Mouse (Mus musculus): ENCODE measurements around the gene Tpo. TPM values are rescaled to one million over a fixed set of nuclear protein-coding genes. Genes with fewer than 3 reads are reported as not detected.

Tpo gene
- polyA plus RNA-seq, 1 experiment from 2014 or later, result not detected

- H3K4me2 ChIP-seq (ENCODE audit: low read length), result no peak overlapping the region
- no peaks in the 10 kb centered on the region for H3K27me3 ChIP-seq (ENCODE audit: control insufficient read depth, insufficient read depth, low read length)
- no peak overlapping the region for H3K9ac ChIP-seq (ENCODE audit: low read length)
- no peak overlapping the region for H3K27ac ChIP-seq (replicated peaks in 1 of 2; ENCODE audit: control insufficient read depth in 1 of 2, insufficient read depth in 1 of 2, low read depth in 2 of 2, low read length in 2 of 2)
- no peak overlapping the region for H3K4me3 ChIP-seq (ENCODE audit: control insufficient read depth in 1 of 2, insufficient read depth in 1 of 2, low read depth in 1 of 2, low read length in 2 of 2)
- 75% methylated on average over 5 of the region's 5 CpGs for WGBS
- H3K36me3 ChIP-seq (ENCODE audit: control insufficient read depth, insufficient read depth, low read length), result no peaks in the 10 kb centered on the region
- H3K4me1 ChIP-seq (ENCODE audit: control insufficient read depth in 2 of 2, insufficient read depth in 2 of 2, low read length in 2 of 2), result peaks cover 12 to 22% of the 10 kb centered on the region in 2 experiments
- no peak for ATAC-seq (ENCODE audit: insufficient number of reproducible peaks, insufficient read depth, low FRiP score, low read depth)
- 0 out of 2 replicates have a peak, but pooled peaks cover 3% of the 10 kb centered on the region for H3K9me3 ChIP-seq (ENCODE audit: control insufficient read depth, low read length)
These were observed 29.4 kb upstream of the Tpo start for GRCm38 (mm10) chr12:30161731-30162406.

GRCm38 (mm10) chr12:30160475-30160874 lies 28.1 kb upstream of the Tpo start:
- H3K36me3 ChIP-seq (ENCODE audit: control insufficient read depth, insufficient read depth, low read length), result no peaks in the 10 kb centered on the region
- peak overlapping the region; percentile 72 to 77 for H3K27ac ChIP-seq (replicated peaks in 1 of 2; ENCODE audit: control insufficient read depth in 1 of 2, insufficient read depth in 1 of 2, low read depth in 2 of 2, low read length in 2 of 2)
- H3K4me3 ChIP-seq (ENCODE audit: control insufficient read depth in 1 of 2, insufficient read depth in 1 of 2, low read depth in 1 of 2, low read length in 2 of 2), result no peak overlapping the region
- H3K4me2 ChIP-seq (ENCODE audit: low read length), result no peak overlapping the region
- H3K27me3 ChIP-seq (ENCODE audit: control insufficient read depth, insufficient read depth, low read length), result no peaks in the 10 kb centered on the region
- H3K4me1 ChIP-seq (ENCODE audit: control insufficient read depth in 2 of 2, insufficient read depth in 2 of 2, low read length in 2 of 2), result peaks cover 12 to 22% of the 10 kb centered on the region in 2 experiments
- WGBS, result 54% methylated on average over 3 of the region's 3 CpGs
- H3K9ac ChIP-seq (ENCODE audit: low read length), result no peak overlapping the region
- peak; percentile 78; the same call in 1 of the 2 replicates for ATAC-seq (ENCODE audit: insufficient number of reproducible peaks, insufficient read depth, low FRiP score, low read depth)
- H3K9me3 ChIP-seq (ENCODE audit: control insufficient read depth, low read length), result 0 out of 2 replicates have a peak, but pooled peaks cover 3% of the 10 kb centered on the region

GRCm38 (mm10) chr12:30159788-30160187 lies 27.4 kb upstream of the Tpo start:
- 74% methylated on average over 8 of the region's 8 CpGs for WGBS
- Histone ChIP-seq H3K9ac (ENCODE audit: low read length) (no peak overlapping the region), H3K9me3 (ENCODE audit: control insufficient read depth, low read length) (0 out of 2 replicates have a peak, but pooled peaks cover 3% of the 10 kb centered on the region), H3K27ac (replicated peaks in 1 of 2; ENCODE audit: control insufficient read depth in 1 of 2, insufficient read depth in 1 of 2, low read depth in 2 of 2, low read length in 2 of 2) (peak overlapping the region in 1 of 2 experiments; percentile 72; a peak in 2 of 4 replicates), H3K4me3 (ENCODE audit: control insufficient read depth in 1 of 2, insufficient read depth in 1 of 2, low read depth in 1 of 2, low read length in 2 of 2) (no peak overlapping the region), H3K4me1 (ENCODE audit: control insufficient read depth in 2 of 2, insufficient read depth in 2 of 2, low read length in 2 of 2) (peaks cover 12 to 22% of the 10 kb centered on the region in 2 experiments), H3K4me2 (ENCODE audit: low read length) (no peak overlapping the region), H3K36me3 (ENCODE audit: control insufficient read depth, insufficient read depth, low read length) (no peaks in the 10 kb centered on the region), H3K27me3 (ENCODE audit: control insufficient read depth, insufficient read depth, low read length) (no peaks in the 10 kb centered on the region)
- ATAC-seq (ENCODE audit: insufficient number of reproducible peaks, insufficient read depth, low FRiP score, low read depth), result no peak

- ATAC-seq (ENCODE audit: insufficient number of reproducible peaks, insufficient read depth, low FRiP score, low read depth), result no peak
- no peaks in the 10 kb centered on the region for H3K36me3 ChIP-seq (ENCODE audit: control insufficient read depth, insufficient read depth, low read length)
These were observed 21.8 kb upstream of the Tpo start for GRCm38 (mm10) chr12:30154079-30154673.

GRCm38 (mm10) chr12:30142085-30142484 lies 9.7 kb upstream of the Tpo start:
- 71% methylated on average over 3 of the region's 3 CpGs for WGBS
- H3K27ac ChIP-seq (replicated peaks in 1 of 2; ENCODE audit: control insufficient read depth in 1 of 2, insufficient read depth in 1 of 2, low read depth in 2 of 2, low read length in 2 of 2), result no peak overlapping the region
- no peaks in the 10 kb centered on the region for H3K27me3 ChIP-seq (ENCODE audit: control insufficient read depth, insufficient read depth, low read length)
- no peaks in the 10 kb centered on the region for H3K9me3 ChIP-seq (ENCODE audit: control insufficient read depth, low read length)
- H3K36me3 ChIP-seq (ENCODE audit: control insufficient read depth, insufficient read depth, low read length), result no peaks in the 10 kb centered on the region
- peaks cover 2 to 8% of the 10 kb centered on the region in 2 experiments; a peak in 1 of 4 replicates for H3K4me1 ChIP-seq (ENCODE audit: control insufficient read depth in 2 of 2, insufficient read depth in 2 of 2, low read length in 2 of 2)
- no peak overlapping the region for H3K9ac ChIP-seq (ENCODE audit: low read length)
- no peak overlapping the region for H3K4me3 ChIP-seq (ENCODE audit: control insufficient read depth in 1 of 2, insufficient read depth in 1 of 2, low read depth in 1 of 2, low read length in 2 of 2)
- H3K4me2 ChIP-seq (ENCODE audit: low read length), result no peak overlapping the region
- ATAC-seq (ENCODE audit: insufficient number of reproducible peaks, insufficient read depth, low FRiP score, low read depth), result no peak

More at GRCm38 (mm10) chr12:30154079-30154673, 21.8 kb upstream of the Tpo start:
- no peaks in the 10 kb centered on the region for H3K27me3 ChIP-seq (ENCODE audit: control insufficient read depth, insufficient read depth, low read length)
- peaks cover under 1 to 1% of the 10 kb centered on the region in 2 experiments; a peak in 3 of 4 replicates for H3K4me1 ChIP-seq (ENCODE audit: control insufficient read depth in 2 of 2, insufficient read depth in 2 of 2, low read length in 2 of 2)
- no peak overlapping the region for H3K4me3 ChIP-seq (ENCODE audit: control insufficient read depth in 1 of 2, insufficient read depth in 1 of 2, low read depth in 1 of 2, low read length in 2 of 2)
- no peak overlapping the region for H3K9ac ChIP-seq (ENCODE audit: low read length)
- H3K27ac ChIP-seq (replicated peaks in 1 of 2; ENCODE audit: control insufficient read depth in 1 of 2, insufficient read depth in 1 of 2, low read depth in 2 of 2, low read length in 2 of 2), result no peak overlapping the region
- WGBS, result 49% methylated on average over 7 of the region's 7 CpGs
- H3K4me2 ChIP-seq (ENCODE audit: low read length), result no peak overlapping the region
- H3K9me3 ChIP-seq (ENCODE audit: control insufficient read depth, low read length), result 0 out of 2 replicates have a peak, but pooled peaks cover 3% of the 10 kb centered on the region

- Histone ChIP-seq H3K9ac (ENCODE audit: low read length) (no peak overlapping the region), H3K36me3 (ENCODE audit: control insufficient read depth, insufficient read depth, low read length) (no peaks in the 10 kb centered on the region), H3K27ac (replicated peaks in 1 of 2; ENCODE audit: control insufficient read depth in 1 of 2, insufficient read depth in 1 of 2, low read depth in 2 of 2, low read length in 2 of 2) (no peak overlapping the region), H3K4me3 (ENCODE audit: control insufficient read depth in 1 of 2, insufficient read depth in 1 of 2, low read depth in 1 of 2, low read length in 2 of 2) (no peak overlapping the region), H3K4me2 (ENCODE audit: low read length) (no peak overlapping the region), H3K9me3 (ENCODE audit: control insufficient read depth, low read length) (no peaks in the 10 kb centered on the region), H3K4me1 (ENCODE audit: control insufficient read depth in 2 of 2, insufficient read depth in 2 of 2, low read length in 2 of 2) (no peaks in the 10 kb centered on the region), H3K27me3 (ENCODE audit: control insufficient read depth, insufficient read depth, low read length) (no peaks in the 10 kb centered on the region)
- ATAC-seq (ENCODE audit: insufficient number of reproducible peaks, insufficient read depth, low FRiP score, low read depth), result no peak
- WGBS, result 67% methylated on average over 6 of the region's 6 CpGs
These were observed 3.1 kb downstream of the Tpo start for GRCm38 (mm10) chr12:30129411-30129716.

GRCm38 (mm10) chr12:30128561-30129410 lies 3.6 kb downstream of the Tpo start:
- Histone ChIP-seq H3K4me1 (ENCODE audit: control insufficient read depth in 2 of 2, insufficient read depth in 2 of 2, low read length in 2 of 2) (no peaks in the 10 kb centered on the region), H3K27me3 (ENCODE audit: control insufficient read depth, insufficient read depth, low read length) (no peaks in the 10 kb centered on the region), H3K4me2 (ENCODE audit: low read length) (no peak overlapping the region), H3K4me3 (ENCODE audit: control insufficient read depth in 1 of 2, insufficient read depth in 1 of 2, low read depth in 1 of 2, low read length in 2 of 2) (no peak overlapping the region), H3K36me3 (ENCODE audit: control insufficient read depth, insufficient read depth, low read length) (no peaks in the 10 kb centered on the region), H3K9ac (ENCODE audit: low read length) (no peak overlapping the region), H3K27ac (replicated peaks in 1 of 2; ENCODE audit: control insufficient read depth in 1 of 2, insufficient read depth in 1 of 2, low read depth in 2 of 2, low read length in 2 of 2) (no peak overlapping the region), H3K9me3 (ENCODE audit: control insufficient read depth, low read length) (no peaks in the 10 kb centered on the region)
- no peak for ATAC-seq (ENCODE audit: insufficient number of reproducible peaks, insufficient read depth, low FRiP score, low read depth)
- WGBS, result 59% methylated on average over 7 of the region's 7 CpGs

All from heart, embryonic 14.5 days (tissue).